ENCODE assay signal across 16 mouse cellular contexts in genomic region chr10:7062993-7063392, GRCm38 (mm10). TPM values are rescaled to one million over a fixed set of nuclear protein-coding genes. Genes with fewer than 3 reads are reported as not detected.
A peak's percentile ranks its signal among the peaks of the same experiment; 100 is the strongest.
DNase-seq lines count a peak whose midpoint lies in the region; ATAC-seq lines count a peak whose summit lies in the region.
"Had no signal": no experiment of that assay in that cellular context is flagged by ENCODE, and none has a peak within 500 bp of the region (broad histone marks: within the 10 kb centered on the region; RNA-seq: fewer than 3 reads in every experiment).

No protein-coding gene starts in this region.

- H3K27ac ChIP-seq in forebrain, embryonic 12.5 days = no peak overlapping the region
- no peak overlapping the region for H3K27ac ChIP-seq in neural tube, embryonic 15.5 days (replicated peaks)
- H3K27ac ChIP-seq: heart, embryonic 10.5 days; limb, embryonic 15.5 days had no signal

- no peak overlapping the region for H3K9ac ChIP-seq in forebrain, embryonic 12.5 days
- H3K9ac ChIP-seq in neural tube, embryonic 15.5 days (replicated peaks) = no peak overlapping the region
- H3K9ac ChIP-seq: limb, embryonic 15.5 days had no signal

- 92% methylated on average over 7 of the region's 7 CpGs for WGBS in forebrain, embryonic 12.5 days
- 91% methylated on average over 7 of the region's 7 CpGs for WGBS in neural tube, embryonic 15.5 days

- no peak overlapping the region for H3K4me2 ChIP-seq in forebrain, embryonic 12.5 days
- no peak overlapping the region for H3K4me2 ChIP-seq in neural tube, embryonic 15.5 days
- H3K4me2 ChIP-seq: limb, embryonic 15.5 days had no signal

- ATAC-seq in granulocyte monocyte progenitor cell, adult 5-6 weeks (replicated peaks; ENCODE audit: poor library complexity, severe bottlenecking) = peak; percentile 82
- ATAC-seq in forebrain, embryonic 12.5 days (ENCODE audit: low FRiP score) = no peak
- ATAC-seq in neural tube, embryonic 15.5 days (ENCODE audit: low FRiP score) = no peak
- ATAC-seq: intestine, embryonic 16.5 days had no signal

- DNase-seq in heart, adult 11 months = peak; percentile 93
- no peak for DNase-seq in heart, postnatal 10 days
- peak; percentile 88 for DNase-seq in 416B (ENCODE audit: low read depth)
- DNase-seq in adrenal gland, postnatal 10 days = no peak
- DNase-seq: cerebellum, adult 18-20 months; heart, postnatal 4 days; kidney, postnatal 4 days; right cerebral cortex, postnatal 4 days had no signal

- H3K4me3 ChIP-seq in megakaryocyte, embryonic 14.5 days (replicated peaks) = peak overlapping the region; percentile 62
- H3K4me3 ChIP-seq in forebrain, embryonic 12.5 days (replicated peaks) = no peak overlapping the region
- H3K4me3 ChIP-seq in neural tube, embryonic 15.5 days (replicated peaks) = no peak overlapping the region
- H3K4me3 ChIP-seq: heart, embryonic 10.5 days; limb, embryonic 15.5 days had no signal

- no peaks in the 10 kb centered on the region for H3K36me3 ChIP-seq in megakaryocyte, embryonic 14.5 days (replicated peaks; ENCODE audit: low read length)
- H3K36me3 ChIP-seq in forebrain, embryonic 12.5 days (replicated peaks) = no peaks in the 10 kb centered on the region
- no peaks in the 10 kb centered on the region for H3K36me3 ChIP-seq in neural tube, embryonic 15.5 days
- H3K36me3 ChIP-seq: G1E; heart, embryonic 10.5 days; limb, embryonic 15.5 days had no signal

- no peaks in the 10 kb centered on the region for H3K27me3 ChIP-seq in megakaryocyte, embryonic 14.5 days (replicated peaks)
- H3K27me3 ChIP-seq in forebrain, embryonic 12.5 days = no peaks in the 10 kb centered on the region
- H3K27me3 ChIP-seq in neural tube, embryonic 15.5 days (replicated peaks) = no peaks in the 10 kb centered on the region
- H3K27me3 ChIP-seq: limb, embryonic 15.5 days had no signal

- peaks cover 28% of the 10 kb centered on the region for H3K4me1 ChIP-seq in megakaryocyte, embryonic 14.5 days
- no peaks in the 10 kb centered on the region for H3K4me1 ChIP-seq in forebrain, embryonic 12.5 days
- no peaks in the 10 kb centered on the region for H3K4me1 ChIP-seq in neural tube, embryonic 15.5 days
- H3K4me1 ChIP-seq: heart, embryonic 10.5 days; limb, embryonic 15.5 days had no signal

- no peaks in the 10 kb centered on the region for H3K9me3 ChIP-seq in megakaryocyte, embryonic 14.5 days
- no peaks in the 10 kb centered on the region for H3K9me3 ChIP-seq in forebrain, embryonic 12.5 days
- no peaks in the 10 kb centered on the region for H3K9me3 ChIP-seq in neural tube, embryonic 15.5 days (replicated peaks)
- H3K9me3 ChIP-seq: G1E; heart, embryonic 10.5 days; limb, embryonic 15.5 days had no signal

- intact Hi-C loops in heart, postnatal 10 days (cut with DNase I) = no loop called here

RNA-seq across cellular contexts. Expression of gene Ipcef1, which starts 10.7 kb away (rescaled TPM):
- total RNA-seq in heart, postnatal 10 days (2021) = under 1 TPM; 0.17 to 0.31 TPM
- total RNA-seq in granulocyte monocyte progenitor cell, adult 5-6 weeks (2014; fragmentation: Nextera tagmentation) = 2.6 and 6.9 TPM in 2 replicates
- 2.1 and 3.4 TPM in 2 replicates for total RNA-seq in granulocyte monocyte progenitor cell, adult 5-6 weeks (2017)
- polyA plus RNA-seq in megakaryocyte, embryonic 14.5 days (2012; ENCODE audit: insufficient read depth, low replicate concordance) = 0.07 TPM in 1 of 2 replicates, not detected in the other
- total RNA-seq in adrenal gland, postnatal 10 days (2021) = 1 to 10 TPM; 1.3 to 1.4 TPM
- 0.91 and 1.3 TPM in 2 replicates for polyA plus RNA-seq in forebrain, embryonic 12.5 days (2016; fragmentation: Nextera tagmentation; extraction: Ambion mirVana)
- 2.7 and 3.9 TPM in 2 replicates for polyA plus RNA-seq in neural tube, embryonic 15.5 days (2015; fragmentation: Nextera tagmentation; extraction: Ambion mirVana)
- polyA plus RNA-seq: G1E had no signal

Comparison
In these comparisons a context has a peak if more than half of its experiments do, and no peak if none do; other contexts are left out.
1. DNase-seq: peak in heart, adult 11 months (single experiment) and 416B (single experiment); none in heart, postnatal 10 days (0 of 2) and adrenal gland, postnatal 10 days (single experiment).